Mouse (Mus musculus) liver, adult 2 months (tissue): ENCODE results near the gene Olfr960. TPM values are rescaled to one million over a fixed set of nuclear protein-coding genes. Genes with fewer than 3 reads are reported as not detected.

Source experiments
- DNase-seq: peaks from one replicate; pipeline ENCODE4 v3.0.0-alpha.2; 2011; ENCODE audit warnings: low read depth, low spot score; ENCODE audit errors: extremely low read depth
- H3K27ac ChIP-seq: fragments of 200-500 bp; replicated peaks from 2 replicates; pipeline ENCODE4 v1.5.1; 2012; ENCODE audit warnings: low read depth, mild to moderate bottlenecking, control low read depth, inconsistent platforms, low read length; ENCODE audit not compliant: insufficient read depth
- H3K27me3 ChIP-seq: fragments of 200-500 bp; 2 replicates; pipeline ENCODE4 v1.6.1; 2012; ENCODE audit warnings: mild to moderate bottlenecking, moderate library complexity, low read length, inconsistent platforms; ENCODE audit not compliant: control insufficient read depth, insufficient read depth
- H3K36me3 ChIP-seq: fragments of 200-500 bp; 2 replicates; pipeline ENCODE4 v1.6.1; 2012; ENCODE audit warnings: low read length, inconsistent platforms; ENCODE audit not compliant: control insufficient read depth, insufficient read depth
- H3K4me1 ChIP-seq: fragments of 200-500 bp; 2 replicates; pipeline ENCODE4 v1.6.1; 2011; ENCODE audit warnings: low read length; ENCODE audit not compliant: control insufficient read depth, insufficient read depth
- H3K4me3 ChIP-seq: fragments of 200-500 bp; 2 replicates; pipeline ENCODE4 v1.5.1; 2011; ENCODE audit warnings: low read depth, mild to moderate bottlenecking, control low read depth, low read length, moderate library complexity; ENCODE audit not compliant: insufficient read depth
- H3K79me2 ChIP-seq: fragments of 200-500 bp; 2 replicates; pipeline ENCODE4 v1.6.1; 2012; ENCODE audit warnings: inconsistent platforms, mild to moderate bottlenecking, low read length, moderate library complexity; ENCODE audit not compliant: control insufficient read depth, insufficient read depth
- H3K9ac ChIP-seq: fragments of 200-500 bp; 2 replicates; pipeline ENCODE4 v1.6.1; 2012; ENCODE audit warnings: low read depth, mild to moderate bottlenecking, control low read depth, inconsistent platforms, low read length
- CTCF ChIP-seq: fragments of 200-500 bp; IDR thresholded peaks from 2 replicates; pipeline ENCODE4 v1.5.1; 2011; ENCODE audit warnings: low read depth, low read length, control low read depth
- POLR2A ChIP-seq: fragments of 200-500 bp; IDR thresholded peaks from 2 replicates; pipeline ENCODE4 v1.6.1; 2011; ENCODE audit warnings: low read length, control low read depth; ENCODE audit not compliant: insufficient read depth; ENCODE audit errors: extremely low read depth
- WGBS: fragments of 180-500 bp; shearing (Covaris S2); methylation state at CpG from one replicate; pipeline ENCODE4 v1.1.7; 2018; 5-methylcytosine and 5-hydroxymethylcytosine counted together
- polyA plus RNA-seq: library from polyadenylated mRNA; depleted of rRNA; stranded (reverse); fragments of >200 nt; gene quantifications from 2 replicates; pipeline ENCODE4 v1.2.3, GENCODE M21; 2012
- total RNA-seq: library from RNA; depleted of rRNA; stranded (reverse); fragments of >200 nt; gene quantifications from 2 replicates; pipeline ENCODE4 v1.2.3, GENCODE M21; 2014

Olfr960 gene
- total and polyA plus RNA-seq, 2 experiments = not detected

DNA sequence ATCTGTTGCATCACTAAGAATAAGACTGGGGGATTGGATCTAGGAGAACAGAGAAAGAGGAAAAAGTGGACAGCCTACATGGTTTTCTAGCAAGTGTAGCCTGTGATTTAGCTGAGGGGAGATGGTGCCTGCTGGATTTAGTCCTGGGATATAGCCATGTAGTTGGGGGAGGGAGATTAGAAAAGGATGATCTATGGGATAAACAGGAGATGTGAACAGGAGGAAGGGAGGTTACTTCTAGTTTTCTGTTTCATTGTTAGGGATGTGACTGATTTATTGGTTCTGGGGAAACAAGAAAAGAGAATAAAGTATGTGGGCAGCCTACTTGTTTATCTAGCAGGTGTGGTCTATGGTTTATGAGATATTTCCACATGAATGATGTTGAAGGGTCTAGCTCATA lies 12.7 kb upstream of the Olfr960 start:
- Histone ChIP-seq H3K9ac (no peak overlapping the region), H3K4me3 (no peak overlapping the region), H3K27ac (no peak overlapping the region), H3K4me1 (no peaks in the 10 kb centered on the region), H3K79me2 (no peaks in the 10 kb centered on the region), H3K27me3 (no peaks in the 10 kb centered on the region), H3K36me3 (no peaks in the 10 kb centered on the region)
- TF ChIP-seq CTCF = no peak
- TF ChIP-seq POLR2A = no peak
- DNase-seq = no peak

DNA sequence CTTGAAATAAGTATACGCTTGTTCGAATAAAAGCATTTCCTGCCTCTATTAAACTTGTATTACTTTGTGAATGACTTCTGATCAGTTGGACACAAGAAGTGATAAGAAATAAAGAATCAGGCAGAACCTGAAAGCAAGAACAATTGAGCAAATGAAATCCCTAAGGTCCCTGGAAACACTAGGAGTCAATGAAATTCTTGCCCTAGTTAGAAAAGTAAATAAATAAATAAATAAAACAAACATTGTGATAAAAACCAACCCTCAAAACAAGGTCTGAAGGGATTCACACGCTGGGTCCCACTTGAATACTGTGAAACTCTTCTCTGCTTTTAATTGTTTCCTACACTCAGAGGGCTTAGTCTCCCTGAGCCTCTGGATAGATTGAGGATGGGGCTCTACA lies 10.8 kb upstream of the Olfr960 start, which contains the start of gene Olfr148:
TSS of gene Olfr148 (plus strand) at position 301 of the 400 bp plus-strand sequence.
- Histone ChIP-seq H3K36me3 (no peaks in the 10 kb centered on the region), H3K27ac (no peak within 1 kb of the TSS), H3K4me1 (no peaks in the 10 kb centered on the region), H3K4me3 (no peak within 1 kb of the TSS), H3K79me2 (no peaks in the 10 kb centered on the region), H3K27me3 (no peaks in the 10 kb centered on the region), H3K9ac (no peak within 1 kb of the TSS)
- WGBS = 66% methylated on average over 3 of the region's 3 CpGs
- DNase-seq = no peak
- TF ChIP-seq POLR2A = no peak
- TF ChIP-seq CTCF = no peak

DNA sequence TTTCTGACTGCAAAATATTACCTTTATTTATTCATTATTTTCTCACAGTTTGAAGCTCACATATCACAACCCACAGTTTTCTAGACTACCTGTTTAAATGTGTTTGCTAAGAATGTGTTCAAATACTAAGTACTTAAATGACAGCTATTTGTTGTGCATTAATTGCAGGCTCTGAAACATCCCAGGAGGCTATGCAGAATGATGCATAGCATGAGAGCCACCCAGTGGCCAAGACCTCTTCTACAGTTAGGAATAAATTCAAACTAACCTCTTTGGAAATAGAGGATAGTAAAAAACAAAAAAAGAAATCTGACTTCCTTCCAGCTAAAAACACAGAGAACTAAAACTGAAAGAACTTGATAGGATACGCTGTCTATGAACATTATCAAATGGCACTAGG lies 9.2 kb upstream of the Olfr960 start:
- H3K79me2 ChIP-seq = no peaks in the 10 kb centered on the region
- 50% methylated on average over 1 of the region's 1 CpGs for WGBS
- no peak overlapping the region for H3K27ac ChIP-seq
- no peak for DNase-seq
- H3K36me3 ChIP-seq = no peaks in the 10 kb centered on the region
- no peak overlapping the region for H3K9ac ChIP-seq
- no peak overlapping the region for H3K4me3 ChIP-seq
- TF ChIP-seq POLR2A (no peak), CTCF (no peak)
- no peaks in the 10 kb centered on the region for H3K27me3 ChIP-seq
- no peaks in the 10 kb centered on the region for H3K4me1 ChIP-seq

DNA sequence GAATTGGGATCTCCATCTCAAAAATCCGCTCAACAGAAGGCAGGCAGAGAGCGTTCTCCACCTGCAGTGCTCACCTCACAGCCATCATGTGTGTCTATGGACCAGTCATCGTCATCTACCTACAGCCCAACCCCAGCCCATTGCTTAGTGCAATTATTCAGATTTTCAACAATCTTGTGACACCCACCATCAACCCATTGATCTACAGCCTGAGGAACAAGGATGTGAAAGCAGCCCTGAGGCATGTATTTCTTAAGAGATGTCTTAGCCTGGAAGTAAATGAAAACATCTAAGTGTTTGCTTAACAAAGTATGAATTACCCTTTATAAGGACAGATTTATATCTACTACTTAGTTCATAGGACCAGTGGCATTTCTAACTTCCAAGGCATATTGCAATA lies 2.6 kb downstream of the Olfr960 start:
- H3K4me1 ChIP-seq = no peaks in the 10 kb centered on the region
- H3K4me3 ChIP-seq = no peak overlapping the region
- H3K79me2 ChIP-seq = no peaks in the 10 kb centered on the region
- no peak overlapping the region for H3K27ac ChIP-seq
- no peaks in the 10 kb centered on the region; the same call in 1 of the 2 replicates for H3K27me3 ChIP-seq
- no peak for DNase-seq
- H3K9ac ChIP-seq = no peak overlapping the region
- no peaks in the 10 kb centered on the region for H3K36me3 ChIP-seq
- WGBS = 79% methylated on average over 3 of the region's 3 CpGs
- TF ChIP-seq CTCF (no peak), POLR2A (no peak)

DNA sequence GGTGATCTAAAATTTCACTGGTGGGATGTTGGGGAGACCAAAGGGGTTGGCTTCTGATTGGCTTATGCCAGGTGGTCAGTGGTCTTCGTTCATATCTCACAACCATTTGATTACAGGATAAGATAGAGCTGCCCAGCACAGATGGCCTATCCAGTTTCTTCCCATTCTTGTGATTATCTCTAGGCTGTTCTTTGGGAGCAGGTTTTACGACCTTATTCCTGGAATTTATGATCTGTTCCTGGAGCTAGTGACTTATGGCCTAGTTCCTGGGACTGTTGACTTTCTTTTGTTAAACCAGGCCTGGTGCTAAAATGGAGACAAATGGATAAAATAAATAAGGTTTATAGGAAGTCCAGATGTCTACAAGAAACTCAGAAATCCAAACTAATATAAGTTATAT lies 3.5 kb downstream of the Olfr960 start:
- 76% methylated on average over 2 of the region's 2 CpGs for WGBS
- no peak overlapping the region for H3K27ac ChIP-seq
- no peak for TF ChIP-seq POLR2A
- TF ChIP-seq CTCF = no peak
- H3K27me3 ChIP-seq = no peaks in the 10 kb centered on the region; the same call in 1 of the 2 replicates
- H3K9ac ChIP-seq = no peak overlapping the region
- DNase-seq = no peak
- H3K79me2 ChIP-seq = no peaks in the 10 kb centered on the region
- no peaks in the 10 kb centered on the region for H3K4me1 ChIP-seq
- no peak overlapping the region for H3K4me3 ChIP-seq
- H3K36me3 ChIP-seq = no peaks in the 10 kb centered on the region

DNA sequence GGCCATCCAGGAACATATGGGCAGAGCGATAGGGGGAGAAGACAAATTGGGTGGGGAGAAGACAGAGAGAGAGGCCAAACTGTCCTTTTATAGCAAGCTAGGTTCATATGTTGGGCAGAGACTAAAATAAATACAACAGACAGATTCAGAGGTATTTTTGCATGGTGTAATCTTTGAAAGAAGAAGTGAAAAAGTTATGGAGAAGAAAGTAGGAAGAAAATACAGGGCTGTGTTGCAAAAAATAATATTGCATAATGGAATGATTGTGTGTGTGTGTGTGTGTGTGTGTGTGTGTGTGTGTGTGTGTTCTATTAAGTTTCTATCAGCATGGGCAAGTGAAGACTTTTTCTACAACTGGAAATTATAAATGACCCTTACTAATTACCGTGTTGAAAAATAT lies 7.9 kb downstream of the Olfr960 start:
- Histone ChIP-seq H3K4me3 (no peak overlapping the region), H3K27me3 (no peaks in the 10 kb centered on the region), H3K79me2 (no peaks in the 10 kb centered on the region), H3K36me3 (no peaks in the 10 kb centered on the region), H3K4me1 (no peaks in the 10 kb centered on the region), H3K27ac (no peak overlapping the region), H3K9ac (no peak overlapping the region)
- TF ChIP-seq CTCF (no peak), POLR2A (no peak)
- WGBS = 87% methylated on average over 2 of the region's 2 CpGs
- no peak for DNase-seq
